Mouse (Mus musculus): ENCODE measurements around the gene Afap1. TPM values are rescaled to one million over a fixed set of nuclear protein-coding genes. Genes with fewer than 3 reads are reported as not detected.
A peak's percentile ranks its signal among the peaks of the same experiment; 100 is the strongest.

The Afap1 gene
- polyA plus RNA-seq, 1 experiment = not detected

DNA sequence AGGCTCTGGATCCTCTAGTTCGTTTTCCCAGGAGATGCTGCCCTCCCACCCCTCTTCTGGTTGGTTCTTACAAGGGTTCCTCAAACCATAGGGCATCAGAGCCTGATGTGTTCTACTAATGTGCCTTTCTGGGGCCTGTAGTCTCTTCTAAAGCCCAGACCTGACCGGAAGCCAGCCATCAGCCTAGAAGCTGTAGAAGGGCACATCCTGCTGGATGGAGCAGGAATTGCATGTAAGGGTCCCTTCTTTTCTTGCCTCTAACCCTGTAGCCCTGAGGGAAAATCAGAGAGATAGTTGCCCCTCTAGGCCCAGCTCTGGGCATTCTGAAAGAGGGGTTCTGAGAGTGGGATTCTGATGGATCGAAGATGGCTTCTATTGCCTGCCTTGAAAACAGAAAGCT is 125.2 kb downstream of the Afap1 start:
- 92% methylated on average over 3 of the region's 3 CpGs for WGBS
- Histone ChIP-seq H3K4me1 (ENCODE audit: control insufficient read depth, insufficient read depth, low read length) (no peaks in the 10 kb centered on the region), H3K4me3 (ENCODE audit: insufficient read depth, low read depth, low read length) (no peak overlapping the region), H3K27ac (ENCODE audit: insufficient read depth, low read depth, low read length) (no peak overlapping the region)
- TF ChIP-seq CTCF (IDR thresholded peaks at IDR 0.05; ENCODE audit: insufficient read depth, low read depth, low read length) (no peak), POLR2A (IDR thresholded peaks at IDR 0.05; ENCODE audit: insufficient read depth, low read depth, low read length) (no peak)

DNA sequence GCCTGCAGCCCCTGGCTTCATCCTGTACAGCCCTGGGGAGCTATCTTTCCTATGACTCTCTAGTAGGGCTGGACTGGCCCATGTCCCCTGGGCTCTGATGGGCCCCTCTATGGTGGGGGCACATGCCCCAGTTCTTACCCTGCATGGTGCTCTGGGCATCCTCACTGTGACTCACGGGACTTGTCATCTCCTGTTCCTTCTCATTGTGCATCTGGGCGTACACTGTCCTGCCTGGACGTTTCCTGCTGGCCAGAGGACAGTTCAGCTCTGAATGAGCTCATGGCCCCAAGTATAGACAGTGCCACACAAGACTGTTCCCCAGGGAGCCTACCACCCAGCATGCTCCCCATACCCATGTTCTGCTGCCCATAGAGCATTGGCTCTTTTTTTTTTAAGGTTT is 128.0 kb downstream of the Afap1 start:
- no peak overlapping the region for H3K4me3 ChIP-seq (ENCODE audit: insufficient read depth, low read depth, low read length)
- TF ChIP-seq CTCF (IDR thresholded peaks at IDR 0.05; ENCODE audit: insufficient read depth, low read depth, low read length) = no peak
- 86% methylated on average over 3 of the region's 3 CpGs for WGBS
- H3K27ac ChIP-seq (ENCODE audit: insufficient read depth, low read depth, low read length) = no peak overlapping the region
- H3K4me1 ChIP-seq (ENCODE audit: control insufficient read depth, insufficient read depth, low read length) = no peaks in the 10 kb centered on the region

DNA sequence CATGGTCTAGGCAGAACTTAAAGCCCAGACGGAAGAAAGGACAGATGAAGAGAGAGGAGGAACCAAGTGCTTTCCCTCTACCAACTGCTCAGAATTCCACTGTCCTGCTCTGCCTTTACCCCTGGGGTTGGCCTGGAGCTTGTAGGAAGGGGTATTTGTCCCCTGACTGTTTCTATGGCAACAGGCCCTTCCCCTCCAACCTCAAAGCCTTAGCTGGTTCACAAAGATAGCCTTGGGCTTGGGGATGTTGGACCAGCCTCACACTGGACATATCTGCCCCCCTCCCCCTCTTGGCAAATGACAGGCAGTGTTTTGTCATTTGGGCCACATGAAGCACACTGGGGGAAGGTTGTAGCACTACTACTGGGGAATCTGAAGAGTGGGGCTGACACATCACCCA is 129.2 kb downstream of the Afap1 start:
- WGBS = 96% methylated on average over 1 of the region's 1 CpGs
- TF ChIP-seq CTCF (IDR thresholded peaks at IDR 0.05; ENCODE audit: insufficient read depth, low read depth, low read length) = no peak
- no peak for TF ChIP-seq POLR2A (IDR thresholded peaks at IDR 0.05; ENCODE audit: insufficient read depth, low read depth, low read length)
- H3K27ac ChIP-seq (ENCODE audit: insufficient read depth, low read depth, low read length) = no peak overlapping the region
- no peak overlapping the region for H3K4me3 ChIP-seq (ENCODE audit: insufficient read depth, low read depth, low read length)
- no peaks in the 10 kb centered on the region for H3K4me1 ChIP-seq (ENCODE audit: control insufficient read depth, insufficient read depth, low read length)

DNA sequence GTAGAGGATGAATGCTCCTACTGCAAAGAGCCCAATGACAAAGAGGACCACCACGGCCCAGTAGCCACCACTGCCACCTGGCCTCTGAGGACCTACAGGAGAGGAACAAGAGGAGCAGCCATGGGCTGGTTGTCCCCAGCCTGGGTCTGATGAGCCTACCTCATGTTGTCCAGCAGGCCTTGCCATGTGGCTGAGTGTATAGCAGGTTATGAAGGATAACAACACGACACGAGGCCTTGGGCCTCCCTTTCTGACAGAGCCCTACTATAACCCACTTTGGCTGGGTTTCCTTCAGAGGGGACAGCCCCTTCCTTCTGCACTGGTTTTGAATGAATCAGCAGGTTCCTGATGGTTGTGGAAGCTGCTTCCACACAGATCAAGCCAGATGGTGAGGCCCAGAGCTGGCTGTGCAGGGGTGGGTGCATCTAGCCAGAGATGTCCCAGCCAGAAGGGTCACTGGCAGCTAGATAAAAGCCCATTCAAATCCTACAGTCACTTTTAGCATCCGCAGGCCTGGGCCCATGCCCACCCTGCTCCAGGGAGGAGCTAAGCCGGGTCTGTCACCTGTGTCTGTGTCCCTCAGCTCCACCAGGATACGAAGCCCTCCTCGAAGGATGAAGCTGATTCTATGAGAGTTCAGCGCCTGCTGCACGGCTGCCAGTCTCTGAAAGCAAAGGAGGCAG is 131.0 kb downstream of the Afap1 start:
- no peak for TF ChIP-seq CTCF (IDR thresholded peaks at IDR 0.05; ENCODE audit: insufficient read depth, low read depth, low read length)
- TF ChIP-seq POLR2A (IDR thresholded peaks at IDR 0.05; ENCODE audit: insufficient read depth, low read depth, low read length) = no peak
- no peak overlapping the region for H3K4me3 ChIP-seq (ENCODE audit: insufficient read depth, low read depth, low read length)
- WGBS = 89% methylated on average over 9 of the region's 9 CpGs
- no peak overlapping the region for H3K27ac ChIP-seq (ENCODE audit: insufficient read depth, low read depth, low read length)
- H3K4me1 ChIP-seq (ENCODE audit: control insufficient read depth, insufficient read depth, low read length) = no peaks in the 10 kb centered on the region

DNA sequence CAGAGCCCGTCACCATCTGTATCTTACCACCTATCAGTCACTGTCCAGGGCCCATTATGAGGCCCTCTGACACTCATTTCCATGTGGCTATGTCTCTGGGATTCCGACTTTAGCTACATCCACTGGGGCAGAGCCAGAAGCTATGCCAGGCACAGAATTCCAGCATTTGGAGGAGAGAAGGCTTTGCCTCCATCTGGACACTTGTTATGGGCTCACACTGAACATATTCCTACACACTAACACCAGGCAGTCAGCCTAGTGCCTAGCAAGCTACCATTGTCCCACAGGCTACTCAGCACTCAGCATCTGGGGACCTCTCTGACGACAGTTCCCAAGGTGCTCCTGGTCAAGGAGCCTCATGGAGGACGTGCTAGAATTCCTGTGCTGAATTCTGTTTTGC is 132.0 kb downstream of the Afap1 start:
- no peak for TF ChIP-seq CTCF (IDR thresholded peaks at IDR 0.05; ENCODE audit: insufficient read depth, low read depth, low read length)
- 89% methylated on average over 4 of the region's 4 CpGs for WGBS
- no peak overlapping the region for H3K27ac ChIP-seq (ENCODE audit: insufficient read depth, low read depth, low read length)

DNA sequence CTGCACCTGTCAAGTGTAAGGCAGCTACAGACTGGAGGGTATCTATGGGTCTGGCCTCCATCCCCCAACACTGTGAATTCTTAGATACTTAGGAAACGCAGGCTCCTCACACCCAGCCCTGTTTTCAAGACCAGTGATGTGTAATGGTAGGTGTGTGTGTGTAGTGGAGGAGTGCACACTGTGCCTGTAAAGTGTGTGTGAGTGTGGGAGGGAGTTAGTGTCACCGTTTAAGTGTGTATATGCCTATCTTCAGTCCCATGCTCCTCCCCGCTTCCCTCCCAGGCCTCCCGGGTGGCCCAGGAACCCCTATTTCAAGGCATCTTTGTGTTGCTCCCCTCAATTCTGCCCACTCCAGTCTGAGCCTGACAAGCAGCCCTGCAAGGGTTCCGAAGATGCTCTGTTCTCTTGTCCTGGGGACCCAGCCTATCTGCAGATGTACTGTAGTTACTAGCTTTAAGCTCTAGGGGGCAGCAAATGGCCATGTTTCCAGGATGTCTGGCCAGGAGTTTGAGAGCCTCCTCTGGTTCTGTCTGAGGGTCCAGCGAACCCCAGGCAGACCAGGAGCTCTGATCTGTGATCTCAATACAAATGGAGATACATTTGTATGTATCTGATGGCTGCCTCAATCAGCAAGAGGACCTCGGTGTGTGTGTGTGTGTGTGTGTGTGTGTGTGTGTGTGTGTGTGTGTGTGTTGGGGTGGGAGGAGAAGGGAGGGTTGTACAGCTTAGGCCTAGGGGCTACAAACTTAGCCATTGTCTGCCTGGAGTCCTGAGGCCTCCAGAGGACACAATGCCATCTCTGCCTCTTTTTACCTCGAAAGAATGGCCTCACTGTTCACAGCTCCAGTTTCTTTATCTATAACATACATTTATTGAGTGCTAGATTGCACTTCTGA is 140.7 kb downstream of the Afap1 start:
- Histone ChIP-seq H3K4me1 (ENCODE audit: control insufficient read depth, insufficient read depth, low read length) (0 out of 2 replicates have a peak, but pooled peaks cover 2% of the 10 kb centered on the region), H3K27ac (ENCODE audit: insufficient read depth, low read depth, low read length) (no peak overlapping the region), H3K4me3 (ENCODE audit: insufficient read depth, low read depth, low read length) (no peak overlapping the region)
- TF ChIP-seq CTCF (IDR thresholded peaks at IDR 0.05; ENCODE audit: insufficient read depth, low read depth, low read length) (peak; percentile 34; the same call in 1 of the 2 replicates), POLR2A (IDR thresholded peaks at IDR 0.05; ENCODE audit: insufficient read depth, low read depth, low read length) (no peak)
- WGBS = 38% methylated on average over 8 of the region's 8 CpGs

More for the DNA sequence above, 132.0 kb downstream of the Afap1 start:
- H3K4me3 ChIP-seq (ENCODE audit: insufficient read depth, low read depth, low read length) = no peak overlapping the region
- no peaks in the 10 kb centered on the region for H3K4me1 ChIP-seq (ENCODE audit: control insufficient read depth, insufficient read depth, low read length)

DNA sequence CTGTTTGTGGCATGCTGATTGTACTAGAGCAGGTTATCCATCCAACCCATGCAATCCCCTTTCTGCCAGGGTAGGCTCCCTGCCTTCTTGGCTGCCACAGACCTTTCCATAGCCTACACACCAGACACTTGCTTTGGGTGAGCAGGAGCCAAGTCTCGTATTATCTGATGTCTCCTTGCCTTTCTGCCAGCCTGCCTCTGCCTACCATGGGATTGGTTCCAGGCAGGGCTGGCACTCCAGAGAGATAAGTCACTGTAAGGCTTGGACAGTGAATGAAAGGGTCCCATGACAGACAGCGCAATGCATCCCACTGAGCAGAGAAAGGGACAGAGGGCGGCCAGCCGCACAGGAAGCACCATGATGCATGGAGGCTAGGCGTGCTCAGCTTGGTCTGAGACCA is 146.5 kb downstream of the Afap1 start:
- 94% methylated on average over 5 of the region's 5 CpGs for WGBS
- no peak overlapping the region for H3K4me3 ChIP-seq (ENCODE audit: insufficient read depth, low read depth, low read length)
- TF ChIP-seq POLR2A (IDR thresholded peaks at IDR 0.05; ENCODE audit: insufficient read depth, low read depth, low read length) (no peak), CTCF (IDR thresholded peaks at IDR 0.05; ENCODE audit: insufficient read depth, low read depth, low read length) (no peak)
- H3K27ac ChIP-seq (ENCODE audit: insufficient read depth, low read depth, low read length) = no peak overlapping the region
- H3K4me1 ChIP-seq (ENCODE audit: control insufficient read depth, insufficient read depth, low read length) = peaks cover 5% of the 10 kb centered on the region

DNA sequence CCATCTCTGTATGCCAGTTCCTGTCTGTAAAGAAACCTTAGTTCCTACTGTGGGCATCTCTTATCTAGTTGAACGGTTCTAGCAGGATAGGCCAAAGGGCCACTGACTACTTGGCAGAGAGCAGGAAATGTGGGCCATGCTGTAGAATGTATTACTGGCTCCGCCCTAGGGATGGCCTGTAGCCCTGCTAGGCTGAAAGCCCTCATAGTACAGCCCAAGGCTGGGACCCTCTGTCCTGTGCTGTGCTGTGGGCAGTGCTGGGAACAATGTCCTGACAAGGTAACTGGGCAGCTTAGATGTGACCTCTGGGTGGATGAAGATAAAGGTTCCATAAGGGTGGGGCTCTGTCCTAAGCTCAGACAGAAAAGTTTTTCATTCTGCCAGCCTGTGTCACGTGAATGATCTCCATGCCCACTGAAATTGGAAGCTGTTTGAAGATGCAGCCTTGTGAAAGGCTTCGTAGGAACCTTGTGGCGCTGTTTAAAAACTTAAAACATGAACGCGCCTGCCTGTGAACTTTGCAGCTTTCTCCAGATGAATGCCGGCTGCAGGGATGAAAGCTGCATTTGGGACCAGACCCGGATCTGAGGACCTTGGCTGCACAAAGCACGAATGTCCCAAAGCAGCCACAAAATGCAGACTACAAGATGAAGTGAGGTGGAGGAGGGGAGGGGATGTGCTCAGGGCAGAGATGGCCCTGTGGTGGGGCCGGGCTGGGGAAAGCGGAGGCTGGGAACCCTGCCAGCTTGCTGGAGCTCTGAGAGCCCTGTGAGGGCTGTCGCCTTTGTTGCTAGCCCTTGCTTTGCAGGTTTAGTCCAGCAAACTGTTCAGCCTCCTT is 147.5 kb downstream of the Afap1 start:
- Histone ChIP-seq H3K4me3 (ENCODE audit: insufficient read depth, low read depth, low read length) (no peak overlapping the region), H3K27ac (ENCODE audit: insufficient read depth, low read depth, low read length) (no peak overlapping the region), H3K4me1 (ENCODE audit: control insufficient read depth, insufficient read depth, low read length) (peaks cover 5% of the 10 kb centered on the region)
- TF ChIP-seq CTCF (IDR thresholded peaks at IDR 0.05; ENCODE audit: insufficient read depth, low read depth, low read length) = no peak
- 59% methylated on average over 13 of the region's 13 CpGs for WGBS

DNA sequence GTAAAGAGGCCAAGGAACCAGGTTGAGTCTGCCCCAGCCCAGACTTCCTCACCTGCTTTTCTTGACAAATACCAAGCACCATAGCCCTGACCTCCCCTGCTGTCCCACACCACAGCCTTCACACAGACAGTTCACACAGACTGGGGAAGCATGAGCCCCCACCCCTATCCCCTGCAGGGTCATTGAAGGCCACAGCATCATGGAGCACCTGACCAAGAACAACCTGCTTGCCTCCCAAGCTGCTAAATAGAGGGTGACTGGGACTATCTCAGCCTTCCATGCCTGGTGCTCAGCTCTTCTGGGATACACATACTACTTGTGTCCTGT is 148.1 kb downstream of the Afap1 start:
- H3K27ac ChIP-seq (ENCODE audit: insufficient read depth, low read depth, low read length) = no peak overlapping the region
- H3K4me3 ChIP-seq (ENCODE audit: insufficient read depth, low read depth, low read length) = no peak overlapping the region
- TF ChIP-seq POLR2A (IDR thresholded peaks at IDR 0.05; ENCODE audit: insufficient read depth, low read depth, low read length) = no peak
- no peak for TF ChIP-seq CTCF (IDR thresholded peaks at IDR 0.05; ENCODE audit: insufficient read depth, low read depth, low read length)
- H3K4me1 ChIP-seq (ENCODE audit: control insufficient read depth, insufficient read depth, low read length) = peaks cover 5% of the 10 kb centered on the region

Data from olfactory bulb, adult 2 months (tissue).